Mouse (Mus musculus): ENCODE results near the gene Ube2s. TPM values are rescaled to one million over a fixed set of nuclear protein-coding genes. Genes with fewer than 3 reads are reported as not detected.

Gene Ube2s
- total RNA-seq, 2 experiments from 2014 or later: 185 to 324 TPM

Other genes with a start within 250 kb of the Ube2s start
Only the 30 nearest of the 32 such genes appear.
- gene Ptprh, start 208.5 kb downstream of the Ube2s start, total RNA-seq (2015): not detected in 2 replicates
- not detected in 2 replicates for gene Ptprh, start 208.5 kb downstream of the Ube2s start, total RNA-seq (2017)
- 8.9 and 10.7 TPM in 2 replicates for gene Tmem86b, start 181.2 kb downstream of the Ube2s start, total RNA-seq (2015)
- gene Tmem86b, start 181.2 kb downstream of the Ube2s start, total RNA-seq (2017): 13.6 and 22.1 TPM in 2 replicates
- gene Ppp6r1, start 153.6 kb downstream of the Ube2s start, total RNA-seq (2015): 71.1 and 72.6 TPM in 2 replicates
- 85.6 and 101 TPM in 2 replicates for gene Ppp6r1, start 153.6 kb downstream of the Ube2s start, total RNA-seq (2017)
- 12.7 and 16.9 TPM in 2 replicates for gene Hspbp1, start 127.5 kb downstream of the Ube2s start, total RNA-seq (2015)
- gene Hspbp1, start 127.5 kb downstream of the Ube2s start, total RNA-seq (2017): 9.8 and 15.3 TPM in 2 replicates
- not detected in 2 replicates for gene Brsk1, start 122.0 kb downstream of the Ube2s start, total RNA-seq (2015)
- not detected in 2 replicates for gene Brsk1, start 122.0 kb downstream of the Ube2s start, total RNA-seq (2017)
- 11.4 and 13.3 TPM in 2 replicates for gene Tmem150b, start 87.3 kb downstream of the Ube2s start, total RNA-seq (2015)
- 15.5 and 18.0 TPM in 2 replicates for gene Tmem150b, start 87.3 kb downstream of the Ube2s start, total RNA-seq (2017)
- gene Kmt5c, start 72.5 kb downstream of the Ube2s start, total RNA-seq (2015): 32.4 and 38.4 TPM in 2 replicates
- 44.2 and 58.2 TPM in 2 replicates for gene Kmt5c, start 72.5 kb downstream of the Ube2s start, total RNA-seq (2017)
- gene Cox6b2, start 59.5 kb downstream of the Ube2s start, total RNA-seq (2015): 29.5 and 32.4 TPM in 2 replicates
- 20.5 and 24.8 TPM in 2 replicates for gene Cox6b2, start 59.5 kb downstream of the Ube2s start, total RNA-seq (2017)
- gene Fam71e2, start 41.3 kb downstream of the Ube2s start, total RNA-seq (2015): not detected in 2 replicates
- not detected in 2 replicates for gene Fam71e2, start 41.3 kb downstream of the Ube2s start, total RNA-seq (2017)
- not detected in 2 replicates for gene Il11, start 29.7 kb downstream of the Ube2s start, total RNA-seq (2015)
- not detected in 2 replicates for gene Il11, start 29.7 kb downstream of the Ube2s start, total RNA-seq (2017)
- not detected in 2 replicates for gene Tmem190, start 29.7 kb downstream of the Ube2s start, total RNA-seq (2015)
- gene Tmem190, start 29.7 kb downstream of the Ube2s start, total RNA-seq (2017): not detected in 2 replicates
- 1.3 and 3.0 TPM in 2 replicates for gene Tmem238, start 22.9 kb downstream of the Ube2s start, total RNA-seq (2015)
- gene Tmem238, start 22.9 kb downstream of the Ube2s start, total RNA-seq (2017): 0.61 and 2.5 TPM in 2 replicates
- gene Rpl28, start 19.7 kb downstream of the Ube2s start, total RNA-seq (2015): 1,340 and 1,433 TPM in 2 replicates
- 535 and 673 TPM in 2 replicates for gene Rpl28, start 19.7 kb downstream of the Ube2s start, total RNA-seq (2017)
- not detected in 2 replicates for gene Shisa7, start 32.1 kb upstream of the Ube2s start, total RNA-seq (2015)
- not detected in 2 replicates for gene Shisa7, start 32.1 kb upstream of the Ube2s start, total RNA-seq (2017)
- gene Isoc2b, start 57.7 kb upstream of the Ube2s start, total RNA-seq (2015): 6.5 and 9.2 TPM in 2 replicates
- 70.2 and 91.2 TPM in 2 replicates for gene Isoc2b, start 57.7 kb upstream of the Ube2s start, total RNA-seq (2017)
- gene Isoc2a, start 64.6 kb upstream of the Ube2s start, total RNA-seq (2015): 2.3 and 3.0 TPM in 2 replicates
- 5.0 TPM in 2 replicates for gene Isoc2a, start 64.6 kb upstream of the Ube2s start, total RNA-seq (2017)
- gene Gm36210, start 93.9 kb upstream of the Ube2s start, total RNA-seq (2015): not detected in 2 replicates
- gene Gm36210, start 93.9 kb upstream of the Ube2s start, total RNA-seq (2017): not detected in 2 replicates
- gene Zfp628, start 102.6 kb upstream of the Ube2s start, total RNA-seq (2015): 6.7 and 7.3 TPM in 2 replicates
- gene Zfp628, start 102.6 kb upstream of the Ube2s start, total RNA-seq (2017): 1.9 and 3.0 TPM in 2 replicates
- gene Nat14, start 109.4 kb upstream of the Ube2s start, total RNA-seq (2015): 0.13 and 0.82 TPM in 2 replicates
- 0.11 and 1.1 TPM in 2 replicates for gene Nat14, start 109.4 kb upstream of the Ube2s start, total RNA-seq (2017)
- gene Ssc5d, start 113.2 kb upstream of the Ube2s start, total RNA-seq (2015): not detected in 2 replicates
- gene Ssc5d, start 113.2 kb upstream of the Ube2s start, total RNA-seq (2017): 0.04 TPM in 1 of 2 replicates, not detected in the other
- not detected in 2 replicates for gene Sbk2, start 151.8 kb upstream of the Ube2s start, total RNA-seq (2015)
- gene Sbk2, start 151.8 kb upstream of the Ube2s start, total RNA-seq (2017): not detected in 2 replicates
- gene Sbk3, start 158.6 kb upstream of the Ube2s start, total RNA-seq (2015): 0.09 TPM in 1 of 2 replicates, not detected in the other
- gene Sbk3, start 158.6 kb upstream of the Ube2s start, total RNA-seq (2017): not detected in 2 replicates
- 5.7 and 14.9 TPM in 2 replicates for gene Zfp579, start 183.6 kb upstream of the Ube2s start, total RNA-seq (2015)
- 0.81 and 0.89 TPM in 2 replicates for gene Zfp579, start 183.6 kb upstream of the Ube2s start, total RNA-seq (2017)
- gene Zfp524, start 201.8 kb upstream of the Ube2s start, total RNA-seq (2015): 24.8 and 26.2 TPM in 2 replicates
- gene Zfp524, start 201.8 kb upstream of the Ube2s start, total RNA-seq (2017): 13.5 and 13.9 TPM in 2 replicates
- 19.2 and 20.6 TPM in 2 replicates for gene Fiz1, start 202.1 kb upstream of the Ube2s start, total RNA-seq (2015)
- gene Fiz1, start 202.1 kb upstream of the Ube2s start, total RNA-seq (2017): 9.3 and 12.1 TPM in 2 replicates
- gene Gm44973, start 202.9 kb upstream of the Ube2s start, total RNA-seq (2015): 0.30 TPM in 1 of 2 replicates, not detected in the other
- gene Gm44973, start 202.9 kb upstream of the Ube2s start, total RNA-seq (2017): not detected in 2 replicates
- gene Zfp865, start 207.8 kb upstream of the Ube2s start, total RNA-seq (2015): 11.9 and 12.0 TPM in 2 replicates
- gene Zfp865, start 207.8 kb upstream of the Ube2s start, total RNA-seq (2017): 13.6 and 14.4 TPM in 2 replicates
- gene Ccdc106, start 208.0 kb upstream of the Ube2s start, total RNA-seq (2015): 0.13 and 0.48 TPM in 2 replicates
- gene Ccdc106, start 208.0 kb upstream of the Ube2s start, total RNA-seq (2017): 2.1 TPM in 1 of 2 replicates, not detected in the other
- gene 4632433K11Rik, start 221.5 kb upstream of the Ube2s start, total RNA-seq (2015): 0.62 TPM in 1 of 2 replicates, not detected in the other
- 0.81 TPM in 1 of 2 replicates, not detected in the other for gene 4632433K11Rik, start 221.5 kb upstream of the Ube2s start, total RNA-seq (2017)
- gene Zfp784, start 225.9 kb upstream of the Ube2s start, total RNA-seq (2015): 2.5 and 3.2 TPM in 2 replicates
- gene Zfp784, start 225.9 kb upstream of the Ube2s start, total RNA-seq (2017): 1.7 TPM in 2 replicates